Mouse (Mus musculus) heart, postnatal 0 days (tissue): ENCODE measurements around the gene Oosp2.

Experiments used
- CTCF ChIP-seq: IDR thresholded peaks from 2 replicates; pipeline ENCODE4 v1.5.1; 2016; ENCODE audit warnings: antibody characterized with exemption, control low read depth, low read depth
- EP300 ChIP-seq: IDR thresholded peaks from 2 replicates; pipeline ENCODE4 v1.6.1; 2016; ENCODE audit warnings: antibody characterized with exemption, low read depth

DNA sequence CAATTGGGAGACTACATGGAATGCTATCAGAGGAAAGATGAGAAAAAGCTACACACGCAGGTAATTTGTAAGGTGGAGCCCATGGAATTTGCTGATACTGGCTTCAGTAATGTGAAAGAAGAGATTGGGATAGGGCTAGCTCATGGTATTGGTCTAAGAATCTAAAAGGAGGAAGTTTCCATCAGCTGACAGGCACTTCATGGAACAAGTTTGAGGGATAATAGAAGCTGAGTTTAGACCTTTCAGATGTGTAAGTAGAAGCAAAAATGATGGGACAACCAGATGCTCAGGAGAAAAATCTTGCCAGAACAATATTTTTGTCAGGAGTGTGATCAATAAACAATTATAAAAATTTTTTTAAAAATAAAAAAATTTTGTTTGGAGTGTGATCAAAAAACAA is 26.6 kb downstream of the Oosp2 start:
- TF ChIP-seq CTCF (no peak), EP300 (no peak)
